Mouse (Mus musculus) lung, postnatal 25 days (tissue): ENCODE data around the gene Gm44805.

ENCODE experiments used
- DNase-seq: peaks from one replicate; pipeline ENCODE4 v3.0.0; 2022; ENCODE audit warnings: low spot score

Gene Gm44805

GRCm38 (mm10) chr7:19677872-19678271 lies 3.4 kb downstream of the Gm44805 start, which contains the start of gene Apoc2:
Apoc2 (minus strand) TSS chr7:19677941.
- DNase-seq, result no peak

GRCm38 (mm10) chr7:19676662-19677061 lies 4.6 kb downstream of the Gm44805 start:
- DNase-seq, result no peak

- no peak for DNase-seq
Observed at GRCm38 (mm10) chr7:19675824-19676223, 5.4 kb downstream of the Gm44805 start.

GRCm38 (mm10) chr7:19673083-19673699 lies 8.0 kb downstream of the Gm44805 start:
- no peak for DNase-seq

GRCm38 (mm10) chr7:19671511-19671910 lies 9.7 kb downstream of the Gm44805 start:
- no peak for DNase-seq

- DNase-seq, result peak; percentile 94
Observed at GRCm38 (mm10) chr7:19668947-19669721, 12.1 kb downstream of the Gm44805 start.

GRCm38 (mm10) chr7:19667434-19667833 lies 13.8 kb downstream of the Gm44805 start:
- DNase-seq, result peak; percentile 18

- no peak for DNase-seq
Observed at GRCm38 (mm10) chr7:19666750-19667149, 14.5 kb downstream of the Gm44805 start.

GRCm38 (mm10) chr7:19664955-19665841 lies 16.0 kb downstream of the Gm44805 start, which contains the start of gene Clptm1:
Clptm1 (minus strand) TSS chr7:19665033.
- DNase-seq, result peak; percentile 97

GRCm38 (mm10) chr7:19664455-19664954 lies 16.7 kb downstream of the Gm44805 start:
- no peak for DNase-seq

- DNase-seq, result no peak
Observed at GRCm38 (mm10) chr7:19663940-19664339, 17.3 kb downstream of the Gm44805 start.

- no peak for DNase-seq
Observed at GRCm38 (mm10) chr7:19652614-19653013, 28.6 kb downstream of the Gm44805 start.

GRCm38 (mm10) chr7:19651063-19651786 lies 30.0 kb downstream of the Gm44805 start:
- no peak for DNase-seq

GRCm38 (mm10) chr7:19641223-19641622 lies 40.0 kb downstream of the Gm44805 start:
- DNase-seq, result no peak

GRCm38 (mm10) chr7:19635074-19635827 lies 46.0 kb downstream of the Gm44805 start:
- no peak for DNase-seq

- no peak for DNase-seq
Observed at GRCm38 (mm10) chr7:19634591-19634990, 46.6 kb downstream of the Gm44805 start.

- DNase-seq, result no peak
Observed at GRCm38 (mm10) chr7:19633855-19634254, 47.4 kb downstream of the Gm44805 start.

GRCm38 (mm10) chr7:19633197-19633596 lies 48.0 kb downstream of the Gm44805 start:
- no peak for DNase-seq

GRCm38 (mm10) chr7:19632720-19633119 lies 48.5 kb downstream of the Gm44805 start:
- no peak for DNase-seq

GRCm38 (mm10) chr7:19632275-19632674 lies 48.9 kb downstream of the Gm44805 start:
- DNase-seq, result no peak

GRCm38 (mm10) chr7:19629361-19629734 lies 51.9 kb downstream of the Gm44805 start, which contains the start of gene Relb:
Relb (minus strand) TSS chr7:19629438.
- peak; percentile 93 for DNase-seq
